Mouse (Mus musculus): ENCODE results near the gene Ccr8. TPM values are rescaled to one million over a fixed set of nuclear protein-coding genes. Genes with fewer than 3 reads are reported as not detected.

Gene Ccr8
- polyA plus RNA-seq, 1 experiment from 2014 or later = 0.70 TPM

GRCm38 (mm10) chr9:120068047-120068446, 23.9 kb upstream of the Ccr8 start:
- Histone ChIP-seq H3K4me1 (ENCODE audit: control insufficient read depth, insufficient read depth, low read length) (no peaks in the 10 kb centered on the region), H3K27ac (ENCODE audit: low read length) (0 out of 2 replicates have a peak overlapping the region, but pooled peaks have one; percentile 9), H3K36me3 (ENCODE audit: control insufficient read depth, insufficient read depth, low read length) (no peaks in the 10 kb centered on the region), H3K9me3 (ENCODE audit: control insufficient read depth, low read length) (no peaks in the 10 kb centered on the region), H3K4me3 (ENCODE audit: low read length) (no peak overlapping the region; the same call in 1 of the 2 replicates), H3K9ac (ENCODE audit: low read depth, low read length) (no peak overlapping the region), H3K27me3 (replicated peaks; ENCODE audit: control insufficient read depth, insufficient read depth, low read length) (no peaks in the 10 kb centered on the region), H3K4me2 (ENCODE audit: low read depth, low read length) (no peak overlapping the region)
- 46% methylated on average over 10 of the region's 10 CpGs for WGBS
- ATAC-seq = peak; percentile 85

GRCm38 (mm10) chr9:120069779-120070178, 22.1 kb upstream of the Ccr8 start, which contains the start of gene Cx3cr1:
Gene Cx3cr1, minus strand, starts transcription at chr9:120069879.
- Histone ChIP-seq H3K4me1 (ENCODE audit: control insufficient read depth, insufficient read depth, low read length) (no peaks in the 10 kb centered on the region), H3K27ac (ENCODE audit: low read length) (no peak within 1 kb of the TSS), H3K27me3 (replicated peaks; ENCODE audit: control insufficient read depth, insufficient read depth, low read length) (no peaks in the 10 kb centered on the region), H3K9ac (ENCODE audit: low read depth, low read length) (no peak within 1 kb of the TSS), H3K9me3 (ENCODE audit: control insufficient read depth, low read length) (no peaks in the 10 kb centered on the region), H3K36me3 (ENCODE audit: control insufficient read depth, insufficient read depth, low read length) (no peaks in the 10 kb centered on the region), H3K4me3 (ENCODE audit: low read length) (no peak within 1 kb of the TSS), H3K4me2 (ENCODE audit: low read depth, low read length) (no peak within 1 kb of the TSS)
- WGBS = 86% methylated on average over 11 of the region's 11 CpGs
- no peak for ATAC-seq

GRCm38 (mm10) chr9:120071251-120071650, 20.7 kb upstream of the Ccr8 start:
- Histone ChIP-seq H3K4me1 (ENCODE audit: control insufficient read depth, insufficient read depth, low read length) (no peaks in the 10 kb centered on the region), H3K9me3 (ENCODE audit: control insufficient read depth, low read length) (no peaks in the 10 kb centered on the region), H3K36me3 (ENCODE audit: control insufficient read depth, insufficient read depth, low read length) (no peaks in the 10 kb centered on the region), H3K4me3 (ENCODE audit: low read length) (no peak overlapping the region), H3K4me2 (ENCODE audit: low read depth, low read length) (no peak overlapping the region), H3K9ac (ENCODE audit: low read depth, low read length) (no peak overlapping the region), H3K27ac (ENCODE audit: low read length) (no peak overlapping the region), H3K27me3 (replicated peaks; ENCODE audit: control insufficient read depth, insufficient read depth, low read length) (no peaks in the 10 kb centered on the region)
- no peak for ATAC-seq
- WGBS = 63% methylated on average over 2 of the region's 2 CpGs

- Histone ChIP-seq H3K4me2 (ENCODE audit: low read depth, low read length) (no peak overlapping the region), H3K36me3 (ENCODE audit: control insufficient read depth, insufficient read depth, low read length) (no peaks in the 10 kb centered on the region), H3K9ac (ENCODE audit: low read depth, low read length) (no peak overlapping the region), H3K27me3 (replicated peaks; ENCODE audit: control insufficient read depth, insufficient read depth, low read length) (no peaks in the 10 kb centered on the region), H3K9me3 (ENCODE audit: control insufficient read depth, low read length) (no peaks in the 10 kb centered on the region), H3K27ac (ENCODE audit: low read length) (no peak overlapping the region), H3K4me1 (ENCODE audit: control insufficient read depth, insufficient read depth, low read length) (no peaks in the 10 kb centered on the region), H3K4me3 (ENCODE audit: low read length) (no peak overlapping the region)
- ATAC-seq = peak; percentile 65
- 10% methylated on average over 3 of the region's 3 CpGs for WGBS
These were observed 18.7 kb upstream of the Ccr8 start for GRCm38 (mm10) chr9:120073169-120073568.

- H3K27ac ChIP-seq (ENCODE audit: low read length) = no peak overlapping the region
- no peaks in the 10 kb centered on the region for H3K4me1 ChIP-seq (ENCODE audit: control insufficient read depth, insufficient read depth, low read length)
- no peaks in the 10 kb centered on the region for H3K27me3 ChIP-seq (replicated peaks; ENCODE audit: control insufficient read depth, insufficient read depth, low read length)
- ATAC-seq = no peak
- H3K36me3 ChIP-seq (ENCODE audit: control insufficient read depth, insufficient read depth, low read length) = no peaks in the 10 kb centered on the region
- 82% methylated on average over 7 of the region's 7 CpGs for WGBS
- no peak overlapping the region for H3K4me3 ChIP-seq (ENCODE audit: low read length)
- no peak overlapping the region for H3K4me2 ChIP-seq (ENCODE audit: low read depth, low read length)
- H3K9ac ChIP-seq (ENCODE audit: low read depth, low read length) = no peak overlapping the region
- H3K9me3 ChIP-seq (ENCODE audit: control insufficient read depth, low read length) = no peaks in the 10 kb centered on the region
These were observed 17.4 kb upstream of the Ccr8 start for GRCm38 (mm10) chr9:120074516-120074915.

- ATAC-seq = no peak
- no peak overlapping the region for H3K4me2 ChIP-seq (ENCODE audit: low read depth, low read length)
These were observed 13.7 kb upstream of the Ccr8 start for GRCm38 (mm10) chr9:120078241-120078640.

GRCm38 (mm10) chr9:120079901-120080300, 12.0 kb upstream of the Ccr8 start:
- WGBS = 73% methylated on average over 7 of the region's 7 CpGs
- no peak overlapping the region for H3K9ac ChIP-seq (ENCODE audit: low read depth, low read length)
- no peaks in the 10 kb centered on the region for H3K27me3 ChIP-seq (replicated peaks; ENCODE audit: control insufficient read depth, insufficient read depth, low read length)
- no peaks in the 10 kb centered on the region; the same call in 1 of the 2 replicates for H3K9me3 ChIP-seq (ENCODE audit: control insufficient read depth, low read length)
- H3K4me3 ChIP-seq (ENCODE audit: low read length) = no peak overlapping the region
- H3K27ac ChIP-seq (ENCODE audit: low read length) = no peak overlapping the region
- no peaks in the 10 kb centered on the region for H3K36me3 ChIP-seq (ENCODE audit: control insufficient read depth, insufficient read depth, low read length)
- no peaks in the 10 kb centered on the region for H3K4me1 ChIP-seq (ENCODE audit: control insufficient read depth, insufficient read depth, low read length)
- no peak for ATAC-seq
- no peak overlapping the region for H3K4me2 ChIP-seq (ENCODE audit: low read depth, low read length)

More at GRCm38 (mm10) chr9:120078241-120078640, 13.7 kb upstream of the Ccr8 start:
- Histone ChIP-seq H3K9me3 (ENCODE audit: control insufficient read depth, low read length) (no peaks in the 10 kb centered on the region; the same call in 1 of the 2 replicates), H3K4me1 (ENCODE audit: control insufficient read depth, insufficient read depth, low read length) (no peaks in the 10 kb centered on the region), H3K36me3 (ENCODE audit: control insufficient read depth, insufficient read depth, low read length) (no peaks in the 10 kb centered on the region), H3K27me3 (replicated peaks; ENCODE audit: control insufficient read depth, insufficient read depth, low read length) (no peaks in the 10 kb centered on the region), H3K4me3 (ENCODE audit: low read length) (no peak overlapping the region), H3K27ac (ENCODE audit: low read length) (no peak overlapping the region), H3K9ac (ENCODE audit: low read depth, low read length) (no peak overlapping the region)
- 84% methylated on average over 3 of the region's 3 CpGs for WGBS

GRCm38 (mm10) chr9:120080546-120081108, 11.3 kb upstream of the Ccr8 start:
- WGBS = 81% methylated on average over 8 of the region's 8 CpGs
- Histone ChIP-seq H3K9me3 (ENCODE audit: control insufficient read depth, low read length) (no peaks in the 10 kb centered on the region; the same call in 1 of the 2 replicates), H3K36me3 (ENCODE audit: control insufficient read depth, insufficient read depth, low read length) (no peaks in the 10 kb centered on the region), H3K4me2 (ENCODE audit: low read depth, low read length) (no peak overlapping the region), H3K27ac (ENCODE audit: low read length) (no peak overlapping the region), H3K4me3 (ENCODE audit: low read length) (no peak overlapping the region), H3K4me1 (ENCODE audit: control insufficient read depth, insufficient read depth, low read length) (no peaks in the 10 kb centered on the region), H3K27me3 (replicated peaks; ENCODE audit: control insufficient read depth, insufficient read depth, low read length) (no peaks in the 10 kb centered on the region), H3K9ac (ENCODE audit: low read depth, low read length) (no peak overlapping the region)
- ATAC-seq = no peak

GRCm38 (mm10) chr9:120081247-120081646, 10.7 kb upstream of the Ccr8 start:
- Histone ChIP-seq H3K4me2 (ENCODE audit: low read depth, low read length) (no peak overlapping the region), H3K27ac (ENCODE audit: low read length) (no peak overlapping the region), H3K36me3 (ENCODE audit: control insufficient read depth, insufficient read depth, low read length) (no peaks in the 10 kb centered on the region), H3K4me1 (ENCODE audit: control insufficient read depth, insufficient read depth, low read length) (no peaks in the 10 kb centered on the region), H3K9ac (ENCODE audit: low read depth, low read length) (no peak overlapping the region), H3K27me3 (replicated peaks; ENCODE audit: control insufficient read depth, insufficient read depth, low read length) (no peaks in the 10 kb centered on the region), H3K9me3 (ENCODE audit: control insufficient read depth, low read length) (no peaks in the 10 kb centered on the region; the same call in 1 of the 2 replicates), H3K4me3 (ENCODE audit: low read length) (no peak overlapping the region)
- ATAC-seq = no peak
- WGBS = 77% methylated on average over 6 of the region's 6 CpGs

GRCm38 (mm10) chr9:120081967-120082366, 9.9 kb upstream of the Ccr8 start:
- Histone ChIP-seq H3K36me3 (ENCODE audit: control insufficient read depth, insufficient read depth, low read length) (no peaks in the 10 kb centered on the region), H3K4me1 (ENCODE audit: control insufficient read depth, insufficient read depth, low read length) (no peaks in the 10 kb centered on the region), H3K27ac (ENCODE audit: low read length) (no peak overlapping the region), H3K27me3 (replicated peaks; ENCODE audit: control insufficient read depth, insufficient read depth, low read length) (no peaks in the 10 kb centered on the region), H3K9me3 (ENCODE audit: control insufficient read depth, low read length) (no peaks in the 10 kb centered on the region; the same call in 1 of the 2 replicates), H3K9ac (ENCODE audit: low read depth, low read length) (no peak overlapping the region), H3K4me2 (ENCODE audit: low read depth, low read length) (no peak overlapping the region), H3K4me3 (ENCODE audit: low read length) (no peak overlapping the region)
- ATAC-seq = no peak
- 73% methylated on average over 5 of the region's 5 CpGs for WGBS
